Mouse (Mus musculus) kidney, adult 8-10 months (tissue): Measurements from ENCODE around the gene Gdf11.

Experiments used
- DNase-seq, 2 experiments: peaks; one replicate each; pipeline ENCODE4 v3.0.0; 2022

Gene Gdf11

DNA sequence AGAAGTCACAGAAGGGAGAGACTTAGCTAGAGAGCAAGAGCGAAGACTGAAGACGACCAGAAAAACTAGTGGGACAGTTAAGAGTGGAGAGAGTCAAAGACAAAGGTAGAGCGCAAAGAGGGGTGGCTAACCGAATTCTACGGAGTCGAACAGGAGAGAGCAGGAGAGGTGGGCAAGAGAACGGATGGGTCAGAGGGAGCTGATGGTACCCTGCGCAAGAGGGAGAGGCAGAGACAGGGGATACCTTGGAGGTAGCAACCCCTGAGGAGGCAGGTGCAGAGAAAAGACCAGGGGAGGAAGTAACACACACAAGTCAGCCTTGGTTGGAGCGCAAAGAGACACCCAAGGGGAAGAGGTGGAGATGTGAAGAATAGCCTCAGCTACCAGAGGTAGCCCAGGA, 728 bp upstream of the Gdf11 start:
- DNase-seq, result no peak

DNA sequence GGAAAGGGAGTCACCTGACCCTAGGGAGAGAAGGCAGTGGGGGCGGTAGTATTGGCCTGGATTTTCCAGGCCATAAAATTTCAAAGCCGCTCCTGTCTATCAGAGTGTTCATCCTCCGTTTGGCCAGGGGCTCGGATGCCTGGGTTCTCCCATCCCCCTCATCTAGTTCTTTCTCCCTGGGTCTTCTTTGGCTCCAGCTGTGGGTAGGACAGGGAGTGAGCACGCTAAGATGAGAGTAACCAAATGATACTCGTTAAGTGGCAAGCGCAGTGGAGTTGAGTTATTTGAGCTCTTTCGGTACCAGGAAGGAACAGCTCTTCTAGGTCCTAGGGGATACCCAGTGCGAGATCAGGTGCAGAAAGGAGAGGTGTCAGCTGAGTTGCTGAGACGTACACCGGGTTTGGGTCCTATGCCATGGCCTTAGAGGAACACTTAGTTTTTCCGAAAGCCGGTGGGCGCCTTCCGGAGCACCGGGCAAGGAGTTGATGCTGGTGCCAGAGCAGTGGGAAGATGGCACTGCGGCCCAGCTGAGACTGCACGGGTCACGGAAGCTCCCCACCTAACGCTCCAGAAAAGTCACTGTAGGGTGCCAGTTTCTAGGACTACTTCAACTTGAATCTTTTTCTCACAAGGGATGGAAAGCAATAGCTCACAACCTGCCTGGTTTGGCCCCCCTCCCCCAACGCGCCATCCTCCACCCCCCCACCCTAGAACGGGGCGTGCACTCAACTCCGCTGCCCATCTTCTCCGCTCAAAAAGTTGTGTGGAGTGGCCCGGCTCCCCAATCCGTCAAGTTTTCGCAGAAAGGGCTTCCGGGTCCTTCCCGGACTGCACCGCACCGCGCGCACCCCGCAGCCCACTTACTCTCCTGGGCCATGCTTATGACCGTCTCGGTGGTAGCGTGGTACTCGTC, 879 bp downstream of the Gdf11 start:
- no peak for DNase-seq

- DNase-seq, result no peak
Observed at GRCm38 (mm10) chr10:128889846-128890245, 1.7 kb downstream of the Gdf11 start.

GRCm38 (mm10) chr10:128888941-128889827, 2.3 kb downstream of the Gdf11 start:
- no peak for DNase-seq

DNA sequence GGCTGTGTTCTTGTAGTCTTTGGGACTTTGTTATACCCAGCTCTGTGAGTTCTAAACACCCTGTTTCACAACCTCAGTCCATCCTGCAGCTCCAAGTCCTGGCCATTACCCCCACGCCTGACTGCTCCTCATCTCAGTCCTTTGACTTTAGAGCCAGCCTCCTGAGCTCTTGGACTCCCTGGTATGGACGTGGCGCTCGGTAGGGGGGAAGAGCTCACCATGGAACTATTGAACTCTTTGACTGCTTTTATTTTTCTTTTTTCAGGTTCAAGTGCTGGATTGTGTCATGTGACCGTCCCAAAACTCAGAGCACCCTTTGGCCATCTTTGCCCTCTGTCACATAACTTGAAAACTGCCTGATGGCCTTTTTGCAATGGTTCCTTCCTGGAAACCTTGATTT, 9.5 kb downstream of the Gdf11 start:
- peak; percentile 56 to 62 for DNase-seq

DNA sequence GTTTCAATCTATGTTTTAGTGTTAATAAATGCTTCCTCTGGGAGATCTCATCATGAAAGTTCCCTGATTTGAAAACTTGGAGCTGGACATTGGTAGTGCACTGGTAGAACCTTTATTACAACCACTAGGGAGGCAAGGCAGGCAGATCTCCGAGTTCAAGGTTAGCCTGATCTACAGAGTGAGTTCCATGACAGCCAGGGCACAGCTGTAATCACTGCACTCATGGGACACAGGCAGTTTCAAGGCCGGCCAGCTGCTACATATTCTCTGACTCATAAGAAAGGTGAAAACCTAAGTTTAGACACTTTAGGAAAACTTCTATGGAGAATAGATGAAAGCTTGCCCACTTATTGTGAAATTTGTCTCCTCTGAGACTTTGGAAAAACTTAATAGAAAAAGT, 12.7 kb downstream of the Gdf11 start:
- DNase-seq, result no peak

DNA sequence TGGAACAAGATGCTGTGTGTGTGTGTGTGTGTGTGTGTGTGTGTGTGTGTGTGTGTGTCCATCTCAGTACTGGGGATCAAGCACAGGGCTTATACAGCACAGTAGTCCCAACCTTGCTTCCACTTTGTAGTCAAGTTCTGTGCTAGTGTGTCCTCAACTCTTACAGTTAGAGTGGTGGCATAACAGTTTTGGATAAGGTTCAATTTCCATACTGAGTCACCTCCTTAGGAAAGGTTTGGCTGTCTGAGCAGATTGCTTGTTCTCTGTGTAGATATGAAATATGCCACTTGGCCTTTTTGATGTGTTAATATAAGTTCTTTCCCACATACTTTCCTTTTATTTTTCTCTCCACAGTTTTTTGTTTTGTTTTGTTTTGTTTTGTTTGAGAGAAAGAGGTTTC, 13.2 kb downstream of the Gdf11 start:
- DNase-seq, result no peak

GRCm38 (mm10) chr10:128870341-128870740, 21.2 kb downstream of the Gdf11 start:
- no peak for DNase-seq

GRCm38 (mm10) chr10:128866518-128866917, 25.0 kb downstream of the Gdf11 start:
- no peak for DNase-seq

DNA sequence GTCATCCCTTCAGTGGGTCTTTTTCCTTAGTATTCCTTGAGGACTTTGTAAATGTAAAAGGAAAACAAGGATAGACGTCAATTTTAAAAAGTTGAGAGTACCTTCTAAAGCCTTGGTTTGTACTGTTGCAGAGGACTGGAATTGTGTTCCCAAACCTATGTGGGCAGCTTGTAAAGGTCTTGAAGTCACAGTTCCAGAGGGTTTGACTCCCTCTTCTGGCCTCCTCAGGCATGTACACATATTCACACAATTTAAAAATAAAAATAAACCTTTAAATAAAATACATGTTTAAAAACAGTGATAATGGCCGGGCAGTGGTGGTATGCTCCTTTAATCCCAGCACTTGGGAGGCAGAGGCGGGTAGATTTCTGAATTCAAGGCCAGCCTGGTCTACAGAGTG, 25.5 kb downstream of the Gdf11 start:
- no peak for DNase-seq

DNA sequence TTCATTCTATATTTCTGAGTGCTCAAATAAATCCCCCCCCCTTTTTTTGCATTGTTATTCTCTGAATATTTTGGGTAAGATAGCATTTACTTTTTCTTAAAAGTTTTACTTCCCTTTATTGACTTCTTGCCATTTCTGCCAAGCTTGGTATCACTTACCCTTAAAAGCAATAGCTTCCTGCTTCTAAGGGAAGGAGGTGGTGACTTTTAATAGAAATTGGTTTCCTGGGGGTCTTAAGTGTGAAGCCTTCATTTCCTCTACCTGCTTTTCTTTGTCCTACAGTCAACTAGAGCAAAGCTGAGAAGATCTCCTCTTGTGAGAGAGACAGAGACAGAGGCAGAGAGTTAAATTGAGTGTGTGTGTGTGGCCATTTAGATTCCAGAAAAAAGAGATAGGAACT, 30.3 kb downstream of the Gdf11 start:
- DNase-seq, result no peak

GRCm38 (mm10) chr10:128850339-128850738, 41.2 kb downstream of the Gdf11 start:
- no peak for DNase-seq

GRCm38 (mm10) chr10:128848426-128848825, 43.1 kb downstream of the Gdf11 start:
- DNase-seq, result peak; percentile 5 to 19

GRCm38 (mm10) chr10:128846664-128847063, 44.9 kb downstream of the Gdf11 start:
- no peak for DNase-seq

DNA sequence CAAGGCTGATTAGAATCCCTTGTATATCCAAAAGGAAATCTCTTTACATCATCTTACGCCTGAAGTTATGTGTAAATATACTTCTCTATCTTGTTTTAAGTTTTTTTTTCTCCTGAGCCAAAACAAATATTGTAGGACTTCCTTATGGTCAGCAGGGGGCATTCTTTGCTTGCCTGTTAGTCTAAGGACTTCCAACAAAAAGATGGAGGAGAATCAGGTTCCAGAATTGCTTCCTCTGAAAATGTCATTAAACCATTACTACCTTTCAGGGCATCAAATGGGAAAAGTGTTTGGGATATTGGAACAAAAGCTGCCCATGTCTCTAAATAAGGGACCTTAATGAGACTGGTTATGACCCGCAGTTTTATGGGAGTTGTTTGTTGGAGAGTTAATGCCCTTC, 46.0 kb downstream of the Gdf11 start:
- no peak for DNase-seq

DNA sequence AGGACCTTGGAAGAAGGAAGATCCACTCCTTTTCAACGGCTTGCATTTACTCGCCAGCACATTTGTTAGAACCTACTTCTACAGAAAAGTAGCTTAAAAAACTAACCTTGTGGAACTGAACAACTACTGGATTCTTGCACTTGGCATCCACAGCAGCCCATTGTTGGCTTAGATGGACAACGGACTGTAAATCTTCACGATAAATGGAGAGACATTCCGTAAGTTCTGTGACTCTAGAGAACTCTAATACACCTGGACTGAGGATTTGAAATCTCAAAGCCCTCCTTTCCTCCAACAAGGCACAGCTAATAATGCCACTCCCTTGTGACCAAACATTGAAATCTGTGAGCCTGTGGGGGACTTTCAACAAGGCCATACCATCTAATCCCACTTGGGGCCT, 48.3 kb downstream of the Gdf11 start:
- no peak for DNase-seq

DNA sequence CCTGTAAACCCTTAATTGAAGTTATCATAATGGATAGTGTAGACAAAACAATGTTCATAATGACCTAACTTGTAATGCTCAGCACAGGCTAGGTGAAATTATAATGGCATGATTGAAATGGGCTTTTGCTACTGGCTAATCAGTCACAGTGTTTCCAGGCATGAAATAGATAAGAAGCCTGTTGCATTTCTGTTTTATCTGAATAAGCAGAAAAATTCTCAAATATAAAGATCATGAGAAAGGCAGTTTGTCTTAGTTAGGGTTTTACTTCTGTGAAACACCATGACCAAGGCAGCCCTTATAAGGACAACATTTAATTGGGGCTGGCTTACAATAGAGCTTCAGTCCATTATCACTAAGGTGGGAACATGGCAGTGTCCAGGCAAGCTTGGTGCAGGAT, 50.9 kb downstream of the Gdf11 start:
- no peak for DNase-seq

DNA sequence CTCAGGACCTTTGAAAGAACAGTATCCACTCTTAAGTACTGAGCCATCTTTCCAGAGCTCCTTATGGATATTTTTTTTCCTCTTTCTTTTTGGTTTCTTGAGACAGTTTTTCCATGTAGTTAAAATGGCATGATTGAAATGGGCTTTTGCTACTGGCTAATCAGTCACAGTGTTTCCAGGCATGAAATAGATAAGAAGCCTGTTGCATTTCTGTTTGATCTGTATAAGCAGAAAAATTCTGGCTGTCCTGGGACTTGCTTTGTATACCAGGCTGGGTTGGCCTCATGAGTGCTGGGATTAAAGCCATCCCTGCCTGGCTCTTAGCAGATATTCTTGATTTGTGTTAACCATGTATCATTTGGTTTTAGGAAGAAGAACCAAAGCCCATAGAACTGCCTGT, 52.1 kb downstream of the Gdf11 start:
- DNase-seq, result no peak

DNA sequence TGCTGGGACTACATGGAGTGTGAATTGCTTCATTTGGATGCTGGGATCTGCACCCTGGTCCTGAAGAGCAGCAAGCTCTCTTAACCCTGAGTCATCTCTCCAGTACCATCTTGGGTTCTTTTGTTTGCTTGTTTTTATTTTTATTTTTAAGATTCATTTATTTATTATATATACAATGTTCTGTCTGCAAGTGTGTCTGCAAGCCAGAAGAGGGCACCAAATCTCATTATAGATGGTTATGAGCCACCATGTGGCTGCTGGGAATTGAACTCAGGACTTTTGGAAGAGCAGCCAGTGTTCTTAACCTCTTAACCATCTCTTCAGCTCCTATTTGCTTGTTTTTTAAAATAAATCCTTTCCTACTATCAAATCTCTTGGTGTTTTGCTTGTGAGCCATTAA, 54.1 kb downstream of the Gdf11 start:
- DNase-seq, result no peak
